Mouse (Mus musculus): ENCODE measurements around the gene Metrnl. TPM values are rescaled to one million over a fixed set of nuclear protein-coding genes. Genes with fewer than 3 reads are reported as not detected.

Gene Metrnl
- total RNA-seq, 2 experiments from 2014 or later, result 4.2 to 9.1 TPM

GRCm38 (mm10) chr11:121734184-121734583 is 32.8 kb downstream of the Metrnl start:
- DNase-seq (ENCODE audit: low spot score), result no peak

GRCm38 (mm10) chr11:121734892-121735291 is 33.5 kb downstream of the Metrnl start:
- no peak for DNase-seq (ENCODE audit: low spot score)

- DNase-seq (ENCODE audit: low spot score), result no peak
These were observed 37.3 kb downstream of the Metrnl start for GRCm38 (mm10) chr11:121738616-121739015.

GRCm38 (mm10) chr11:121740906-121741305 is 39.6 kb downstream of the Metrnl start:
- DNase-seq (ENCODE audit: low spot score), result peak; percentile 20

- DNase-seq (ENCODE audit: low spot score), result peak; percentile 48
These were observed 40.1 kb downstream of the Metrnl start for GRCm38 (mm10) chr11:121741433-121741832.

GRCm38 (mm10) chr11:121743113-121743512 is 41.8 kb downstream of the Metrnl start:
- no peak for DNase-seq (ENCODE audit: low spot score)

- no peak for DNase-seq (ENCODE audit: low spot score)
These were observed 42.7 kb downstream of the Metrnl start for GRCm38 (mm10) chr11:121743915-121744628.

- no peak for DNase-seq (ENCODE audit: low spot score)
These were observed 45.7 kb downstream of the Metrnl start for GRCm38 (mm10) chr11:121746941-121747494.

GRCm38 (mm10) chr11:121748003-121748684 is 46.8 kb downstream of the Metrnl start:
- DNase-seq (ENCODE audit: low spot score), result no peak

Other genes with a start within 250 kb of the Metrnl start
- gene Tbcd, start 249.6 kb upstream of the Metrnl start, total RNA-seq (2021), result 10 to 100 TPM; 14.7 to 15.6 TPM
- under 1 TPM; 0.28 to 0.37 TPM for gene Zfp750, start 182.2 kb upstream of the Metrnl start, total RNA-seq (2021)
- gene B3gntl1, start 28.4 kb upstream of the Metrnl start, total RNA-seq (2021), result 1 to 10 TPM; 2.3 to 2.9 TPM
- not detected for gene Ptchd3, start 128.7 kb downstream of the Metrnl start, total RNA-seq (2021)